Mouse (Mus musculus) stomach, embryonic 16.5 days (tissue): ENCODE data around the gene Ostc. TPM values are rescaled to one million over a fixed set of nuclear protein-coding genes. Genes with fewer than 3 reads are reported as not detected.

Source experiments
- ATAC-seq: fragments of 200-750 bp; cut with Nextera tagmentation; 2 replicates; pipeline ENCODE4 v1.8.0; 2017; ENCODE audit warnings: moderate number of reproducible peaks, moderate TSS enrichment; ENCODE audit not compliant: insufficient read depth, low FRiP score
- H3K27ac ChIP-seq: fragments of 300-500 bp; sonication (generic); 2 replicates; pipeline ENCODE4 v1.5.1; 2014; ENCODE audit warnings: low read length
- H3K27me3 ChIP-seq: fragments of 300-500 bp; sonication (generic); 2 replicates; pipeline ENCODE4 v1.6.1; 2014; ENCODE audit warnings: low read length, control low read depth, mixed read lengths; ENCODE audit not compliant: control insufficient read depth, insufficient read depth
- H3K36me3 ChIP-seq: fragments of 300-500 bp; sonication (generic); 2 replicates; pipeline ENCODE4 v1.6.1; 2014; ENCODE audit warnings: low read length; ENCODE audit not compliant: control insufficient read depth, insufficient read depth
- H3K4me1 ChIP-seq: fragments of 300-500 bp; sonication (generic); 2 replicates; pipeline ENCODE4 v1.6.1; 2014; ENCODE audit warnings: low read length, control low read depth, mixed read lengths; ENCODE audit not compliant: control insufficient read depth, insufficient read depth
- H3K4me2 ChIP-seq: fragments of 300-500 bp; sonication (generic); 2 replicates; pipeline ENCODE4 v1.6.1; 2014; ENCODE audit warnings: low read depth, low read length, mixed read lengths
- H3K4me3 ChIP-seq: fragments of 300-500 bp; sonication (generic); replicated peaks from 2 replicates; pipeline ENCODE4 v1.5.1; 2014; ENCODE audit warnings: mild to moderate bottlenecking, low read length
- H3K9ac ChIP-seq: fragments of 300-500 bp; sonication (generic); 2 replicates; pipeline ENCODE4 v1.6.1; 2014; ENCODE audit warnings: low read length
- H3K9me3 ChIP-seq: fragments of 300-500 bp; sonication (generic); replicated peaks from 2 replicates; pipeline ENCODE4 v1.6.1; 2016; ENCODE audit warnings: low read length, control low read depth; ENCODE audit not compliant: control insufficient read depth
- WGBS: fragments of 180-500 bp; shearing (Covaris S2); extraction: QIAGEN DNeasy Blood & Tissue Kit; methylation state at CpG from one replicate; pipeline ENCODE4 v1.1.7; 2014; 5-methylcytosine and 5-hydroxymethylcytosine counted together
- polyA plus RNA-seq: library from polyadenylated mRNA; unstranded; fragments of >200 nt; fragmentation: Nextera tagmentation; extraction: Ambion mirVana; gene quantifications from 2 replicates; pipeline ENCODE4 v1.2.1, GENCODE M21; 2015

Ostc gene
- polyA plus RNA-seq, 1 experiment from 2014 or later: 396 TPM

DNA sequence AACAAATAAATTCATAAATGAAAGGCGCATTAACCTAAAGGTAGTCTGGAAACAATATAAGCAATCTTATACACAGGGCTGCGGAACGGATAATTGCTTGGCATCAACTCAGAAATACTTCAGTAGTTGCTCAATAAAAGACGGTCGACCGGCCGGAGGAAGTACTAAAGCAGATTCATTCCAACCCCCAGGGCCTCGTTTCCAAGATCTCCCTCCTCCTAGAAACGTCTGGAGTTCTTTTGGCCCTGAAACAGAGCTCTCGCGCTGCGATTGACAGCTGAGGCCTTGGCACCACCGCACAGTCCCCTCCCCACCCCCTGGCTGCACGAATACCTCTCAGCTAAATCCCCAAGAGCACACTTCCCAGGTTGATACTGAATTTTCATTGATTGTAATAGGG is 38.0 kb downstream of the Ostc start:
- Histone ChIP-seq H3K36me3 (no peaks in the 10 kb centered on the region), H3K4me2 (no peak overlapping the region), H3K9me3 (no peaks in the 10 kb centered on the region), H3K27me3 (no peaks in the 10 kb centered on the region), H3K4me3 (no peak overlapping the region), H3K4me1 (no peaks in the 10 kb centered on the region), H3K9ac (no peak overlapping the region), H3K27ac (no peak overlapping the region)
- ATAC-seq: no peak; the same call in 1 of the 2 replicates
- 60% methylated on average over 14 of the region's 14 CpGs for WGBS

DNA sequence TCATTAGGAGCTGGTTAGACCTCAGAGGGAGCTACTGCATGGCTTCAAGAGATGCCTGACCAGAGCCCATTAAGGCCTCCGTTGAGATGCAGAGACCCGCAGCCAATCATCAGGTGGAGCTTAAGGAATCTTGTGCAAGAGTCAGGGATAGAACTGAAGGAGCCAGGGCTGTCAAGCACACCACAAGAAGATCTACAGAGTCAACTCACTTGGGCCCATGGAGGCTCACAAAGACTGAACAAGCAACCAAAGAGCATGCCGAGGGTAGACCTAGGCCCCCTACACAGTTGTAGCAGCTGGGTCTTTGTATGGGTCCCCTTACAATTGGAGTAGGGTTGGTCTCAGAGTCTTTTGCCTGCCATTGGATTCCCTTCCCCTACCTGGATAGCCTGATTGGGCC is 46.7 kb downstream of the Ostc start:
- Histone ChIP-seq H3K27ac (no peak overlapping the region), H3K27me3 (no peaks in the 10 kb centered on the region), H3K4me1 (no peaks in the 10 kb centered on the region), H3K9me3 (no peaks in the 10 kb centered on the region), H3K4me3 (no peak overlapping the region), H3K9ac (no peak overlapping the region), H3K36me3 (no peaks in the 10 kb centered on the region), H3K4me2 (no peak overlapping the region)
- ATAC-seq: no peak
- 90% methylated on average over 3 of the region's 3 CpGs for WGBS

DNA sequence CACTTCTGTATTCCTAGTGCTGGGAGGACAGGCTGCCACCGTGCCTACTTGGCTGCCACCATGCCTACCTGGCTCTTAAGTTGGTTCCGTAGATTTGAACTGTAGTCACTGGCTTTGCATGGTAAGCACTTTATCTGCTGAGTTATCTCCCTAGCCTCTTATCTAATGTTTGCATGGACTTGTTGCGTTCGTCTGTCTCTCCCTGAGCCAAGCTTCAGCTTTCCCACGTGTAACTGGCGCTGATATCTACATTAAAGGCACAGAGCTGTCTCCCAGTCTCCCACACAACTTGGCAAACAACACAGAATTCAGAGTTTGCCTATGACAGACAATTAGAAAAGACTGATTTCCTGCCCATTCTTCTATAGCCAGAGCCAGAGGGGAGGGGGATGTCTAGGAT is 48.6 kb downstream of the Ostc start:
- Histone ChIP-seq H3K27me3 (no peaks in the 10 kb centered on the region), H3K9me3 (no peaks in the 10 kb centered on the region), H3K4me3 (no peak overlapping the region), H3K4me2 (no peak overlapping the region), H3K27ac (no peak overlapping the region), H3K9ac (no peak overlapping the region), H3K4me1 (no peaks in the 10 kb centered on the region), H3K36me3 (no peaks in the 10 kb centered on the region)
- WGBS: 36% methylated on average over 6 of the region's 6 CpGs
- no peak for ATAC-seq

DNA sequence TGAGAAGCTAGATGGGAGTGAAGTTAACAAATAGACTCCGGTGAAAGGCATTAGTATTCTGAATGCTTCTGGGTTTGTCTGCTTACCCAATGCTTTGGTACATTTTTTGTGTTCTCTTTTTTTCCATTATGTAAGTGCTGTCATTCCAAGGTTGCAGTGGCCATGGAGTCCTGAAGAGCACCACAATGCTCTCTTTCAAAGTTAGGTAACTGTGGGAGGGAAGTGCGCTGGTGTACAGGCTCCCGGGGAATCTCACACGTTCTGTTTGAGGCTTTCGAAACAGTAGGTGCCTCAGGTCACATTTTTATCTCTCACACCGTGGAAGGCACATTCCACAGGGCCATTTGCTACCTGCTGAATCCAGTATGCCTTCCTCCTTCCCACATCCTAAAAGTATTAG is 59.7 kb downstream of the Ostc start:
- ATAC-seq: no peak
- H3K4me3 ChIP-seq: no peak overlapping the region
- H3K36me3 ChIP-seq: no peaks in the 10 kb centered on the region
- no peak overlapping the region for H3K4me2 ChIP-seq
- H3K27ac ChIP-seq: no peak overlapping the region
- no peaks in the 10 kb centered on the region for H3K9me3 ChIP-seq
- H3K27me3 ChIP-seq: no peaks in the 10 kb centered on the region
- H3K4me1 ChIP-seq: no peaks in the 10 kb centered on the region
- no peak overlapping the region for H3K9ac ChIP-seq
- 34% methylated on average over 6 of the region's 6 CpGs for WGBS

DNA sequence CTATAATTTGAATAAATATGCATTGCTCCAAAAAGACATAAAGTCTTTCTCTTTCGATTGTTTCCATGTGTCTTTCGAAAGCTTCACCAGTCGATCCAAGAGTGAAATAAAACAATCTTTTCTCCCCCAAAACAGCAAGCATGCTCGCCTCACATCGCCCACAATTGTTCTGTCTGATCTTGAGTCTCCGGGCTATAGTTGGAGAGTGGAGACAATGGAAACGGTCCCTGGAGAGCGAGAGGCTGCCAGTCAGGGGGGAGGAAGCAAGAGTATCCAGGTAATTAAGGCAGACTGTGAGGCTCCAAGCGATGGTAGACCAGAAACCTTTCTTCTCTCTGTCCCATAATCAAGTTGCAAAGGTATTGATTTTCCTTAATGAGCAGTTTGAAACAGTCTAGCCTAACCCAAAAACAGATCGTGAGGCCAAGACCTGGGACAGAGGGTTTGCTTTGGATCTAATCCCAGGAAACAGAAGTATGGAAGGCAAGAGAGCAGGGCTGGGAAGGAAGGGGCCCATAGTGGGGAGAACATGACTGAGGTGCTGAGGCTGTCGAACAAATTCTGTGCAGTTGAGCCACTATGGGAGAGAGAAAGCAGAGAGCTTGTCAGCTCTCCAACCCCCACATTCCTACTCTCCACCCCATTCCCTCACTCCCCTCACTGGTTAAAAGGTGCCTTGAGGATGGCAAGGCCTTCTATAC is 63.0 kb downstream of the Ostc start:
- H3K9me3 ChIP-seq: no peaks in the 10 kb centered on the region
- H3K4me2 ChIP-seq: no peak overlapping the region
- no peaks in the 10 kb centered on the region for H3K27me3 ChIP-seq
- no peaks in the 10 kb centered on the region for H3K36me3 ChIP-seq
- ATAC-seq: no peak
- no peak overlapping the region for H3K9ac ChIP-seq
- WGBS: 73% methylated on average over 11 of the region's 11 CpGs
- H3K4me1 ChIP-seq: no peaks in the 10 kb centered on the region
- H3K4me3 ChIP-seq: no peak overlapping the region
- H3K27ac ChIP-seq: no peak overlapping the region

Other genes starting within 250 kb of the Ostc start
- not detected in 2 replicates for gene Etnppl, start 92.0 kb downstream of the Ostc start, polyA plus RNA-seq
- gene Rpl34, start 21.0 kb upstream of the Ostc start, polyA plus RNA-seq: 698 and 808 TPM in 2 replicates